Mouse (Mus musculus) liver, embryonic 15.5 days (tissue): ENCODE data around the gene Izumo4. TPM values are rescaled to one million over a fixed set of nuclear protein-coding genes. Genes with fewer than 3 reads are reported as not detected.

Experiments used
- ATAC-seq: fragments of 200-750 bp; cut with Nextera tagmentation; 2 replicates; pipeline ENCODE4 v1.8.0; 2017; ENCODE audit warnings: moderate number of reproducible peaks, mild to moderate bottlenecking, moderate library complexity; ENCODE audit not compliant: insufficient read depth
- H3K27ac ChIP-seq: fragments of 300-500 bp; sonication (generic); replicated peaks from 2 replicates; pipeline ENCODE4 v1.5.1; 2015; ENCODE audit warnings: mild to moderate bottlenecking, inconsistent platforms
- H3K27me3 ChIP-seq: fragments of 300-500 bp; sonication (generic); 2 replicates; pipeline ENCODE4 v1.6.1; 2015; ENCODE audit warnings: mild to moderate bottlenecking, inconsistent platforms
- H3K36me3 ChIP-seq: fragments of 300-500 bp; sonication (generic); replicated peaks from 2 replicates; pipeline ENCODE4 v1.6.1; 2015; ENCODE audit warnings: moderate library complexity, mild to moderate bottlenecking, inconsistent platforms
- H3K4me1 ChIP-seq: fragments of 300-500 bp; sonication (generic); replicated peaks from 2 replicates; pipeline ENCODE4 v1.6.1; 2015; ENCODE audit warnings: inconsistent platforms
- H3K4me2 ChIP-seq: fragments of 300-500 bp; sonication (generic); 2 replicates; pipeline ENCODE4 v1.6.1; 2015; ENCODE audit warnings: moderate library complexity, mild to moderate bottlenecking, inconsistent platforms
- H3K4me3 ChIP-seq: fragments of 300-500 bp; sonication (generic); replicated peaks from 2 replicates; pipeline ENCODE4 v1.5.1; 2015; ENCODE audit warnings: mild to moderate bottlenecking, inconsistent platforms
- H3K9ac ChIP-seq: fragments of 300-500 bp; sonication (generic); 2 replicates; pipeline ENCODE4 v1.6.1; 2015; ENCODE audit warnings: moderate library complexity, mild to moderate bottlenecking, inconsistent platforms
- H3K9me3 ChIP-seq: fragments of 300-500 bp; sonication (generic); replicated peaks from 2 replicates; pipeline ENCODE4 v1.6.1; 2016; ENCODE audit warnings: inconsistent platforms
- WGBS: fragments of 180-500 bp; shearing (Covaris S2); methylation state at CpG from one replicate; pipeline ENCODE4 v1.1.7; 2015; ENCODE audit warnings: mixed read lengths; ENCODE audit not compliant: insufficient replicate concordance; 5-methylcytosine and 5-hydroxymethylcytosine counted together
- polyA plus RNA-seq: library from polyadenylated mRNA; unstranded; fragments of >200 nt; fragmentation: Nextera tagmentation; extraction: Ambion mirVana; gene quantifications from 2 replicates; pipeline ENCODE4 v1.2.1, GENCODE M21; 2015

Izumo4 gene
- polyA plus RNA-seq, 1 experiment from 2014 or later, result 7.1 TPM

GRCm38 (mm10) chr10:80741146-80741545 lies 39.2 kb downstream of the Izumo4 start:
- peaks cover 11% of the 10 kb centered on the region; the same call in 1 of the 2 replicates for H3K36me3 ChIP-seq
- peak overlapping the region; percentile 81 for H3K4me3 ChIP-seq
- no peaks in the 10 kb centered on the region for H3K27me3 ChIP-seq
- H3K4me2 ChIP-seq, result peak overlapping the region; percentile 83
- no peak for ATAC-seq
- peak overlapping the region; percentile 89 for H3K9ac ChIP-seq
- no peaks in the 10 kb centered on the region for H3K9me3 ChIP-seq
- WGBS, result 7% methylated on average over 5 of the region's 5 CpGs
- H3K4me1 ChIP-seq, result peaks cover 71% of the 10 kb centered on the region
- peak overlapping the region; percentile 77 for H3K27ac ChIP-seq

- ATAC-seq, result peak; percentile 46; the same call in 1 of the 2 replicates
- under 1% methylated on average over 46 of the region's 46 CpGs for WGBS
- H3K9me3 ChIP-seq, result no peaks in the 10 kb centered on the region
- peaks cover 9% of the 10 kb centered on the region; the same call in 1 of the 2 replicates for H3K36me3 ChIP-seq
- peak overlapping the region; percentile 77 for H3K27ac ChIP-seq
- H3K9ac ChIP-seq, result peak overlapping the region; percentile 89
- peaks cover 67% of the 10 kb centered on the region for H3K4me1 ChIP-seq
- peak overlapping the region; percentile 81 for H3K4me3 ChIP-seq
- H3K4me2 ChIP-seq, result peak overlapping the region; percentile 83
- H3K27me3 ChIP-seq, result no peaks in the 10 kb centered on the region
These were observed 39.7 kb downstream of the Izumo4 start for GRCm38 (mm10) chr10:80741634-80742179.

DNA sequence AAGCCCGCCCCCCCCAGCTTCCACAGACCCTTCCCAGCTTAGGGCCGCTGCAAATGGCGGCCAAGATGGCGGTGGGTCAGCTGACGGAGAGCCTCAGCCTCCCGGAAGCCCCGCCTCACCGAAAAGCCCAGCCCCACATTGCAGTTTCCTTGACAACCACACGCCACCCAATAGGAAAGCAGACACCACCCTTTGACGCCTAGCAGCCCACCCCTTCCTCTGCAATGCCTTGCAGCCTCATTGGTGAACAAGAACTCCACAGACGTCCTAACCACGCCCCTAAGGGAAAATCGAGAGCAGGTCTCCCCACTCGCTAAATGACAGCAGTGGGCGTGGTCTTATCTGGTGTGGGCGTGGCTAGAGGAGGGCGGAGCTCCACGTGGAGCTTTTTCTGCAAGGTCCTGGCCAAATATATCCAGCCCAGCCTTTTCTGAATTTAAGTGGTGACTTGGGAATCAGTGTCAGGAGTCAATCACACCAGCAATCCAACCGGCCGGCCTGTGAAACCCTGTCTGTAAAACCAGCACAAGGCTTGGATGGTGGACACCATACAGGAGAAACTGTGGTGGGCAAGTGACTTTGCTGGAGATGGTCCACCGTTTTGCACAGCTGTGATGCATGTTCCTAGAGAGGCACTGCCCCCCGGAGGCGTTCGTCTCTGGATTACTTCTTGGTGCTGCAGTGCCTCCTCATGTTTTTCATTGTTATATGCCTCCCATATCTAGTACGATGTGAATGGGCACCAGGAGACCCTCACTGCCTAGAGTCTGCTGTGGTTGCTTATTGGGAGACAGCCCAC lies 40.4 kb downstream of the Izumo4 start, which contains the start of gene Ap3d1:
Gene Ap3d1, minus strand, starts transcription at position 85 of the 799 bp plus-strand sequence.
- Histone ChIP-seq H3K27ac (peak within 1 kb of the TSS; percentile 77), H3K9me3 (no peaks in the 10 kb centered on the region), H3K9ac (peak within 1 kb of the TSS; percentile 89), H3K4me2 (peak within 1 kb of the TSS; percentile 83), H3K4me1 (peaks cover 60% of the 10 kb centered on the region), H3K36me3 (0 out of 2 replicates have a peak, but pooled peaks cover 3% of the 10 kb centered on the region), H3K27me3 (no peaks in the 10 kb centered on the region), H3K4me3 (peak within 1 kb of the TSS; percentile 81)
- 3% methylated on average over 25 of the region's 25 CpGs for whole genome bisulfite sequencing
- ATAC-seq, result peak; percentile 96

DNA sequence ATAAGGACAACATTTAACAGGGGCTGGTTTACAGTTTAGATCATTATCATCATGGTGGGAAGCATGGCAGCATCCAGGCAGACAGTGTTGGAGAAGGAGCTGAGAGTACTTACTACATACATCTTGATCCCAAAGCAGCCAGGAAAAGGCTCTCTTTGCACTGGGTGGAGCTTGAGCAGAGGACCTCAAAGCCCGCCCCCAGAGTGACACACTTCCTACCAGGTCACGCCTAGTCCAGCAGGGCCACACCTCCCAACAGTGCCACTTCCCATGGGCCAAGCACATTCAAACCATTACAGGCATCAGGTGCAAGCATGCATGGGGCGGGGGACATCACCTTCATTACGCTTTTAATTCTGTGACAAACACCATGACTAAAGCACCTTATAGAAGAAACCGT lies 42.3 kb downstream of the Izumo4 start:
- Histone ChIP-seq H3K27ac (peak overlapping the region; percentile 51; the same call in 1 of the 2 replicates), H3K9me3 (no peaks in the 10 kb centered on the region), H3K9ac (no peak overlapping the region; the same call in 1 of the 2 replicates), H3K4me2 (no peak overlapping the region; the same call in 1 of the 2 replicates), H3K36me3 (no peaks in the 10 kb centered on the region), H3K27me3 (no peaks in the 10 kb centered on the region), H3K4me3 (no peak overlapping the region), H3K4me1 (peaks cover 53% of the 10 kb centered on the region)
- peak; percentile 40 for ATAC-seq
- WGBS, result 28% methylated on average over 5 of the region's 5 CpGs

DNA sequence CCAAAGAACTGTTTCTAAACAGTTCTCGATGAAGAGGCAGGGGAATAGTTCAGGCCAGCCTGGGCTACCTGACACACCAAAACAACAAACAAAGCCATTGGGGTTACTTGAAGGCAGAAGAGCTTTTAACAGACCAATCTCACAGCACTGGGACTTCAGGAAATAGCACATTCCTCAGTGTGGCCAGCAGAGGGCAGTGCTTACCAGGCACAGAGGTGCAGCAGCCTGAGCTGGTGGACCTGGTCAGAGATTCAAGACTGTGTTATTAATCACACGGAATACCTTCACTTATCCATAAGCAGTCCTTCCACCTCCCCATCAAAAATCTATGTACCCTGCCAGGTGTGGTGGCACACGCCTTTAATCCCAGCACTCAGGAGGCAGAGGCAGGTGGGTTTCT lies 45.4 kb downstream of the Izumo4 start:
- Histone ChIP-seq H3K4me3 (no peak overlapping the region), H3K9me3 (no peaks in the 10 kb centered on the region), H3K36me3 (no peaks in the 10 kb centered on the region), H3K27ac (no peak overlapping the region), H3K4me2 (no peak overlapping the region), H3K4me1 (peaks cover 47% of the 10 kb centered on the region), H3K9ac (no peak overlapping the region), H3K27me3 (no peaks in the 10 kb centered on the region)
- no peak for ATAC-seq
- 3% methylated on average over 3 of the region's 3 CpGs for WGBS

DNA sequence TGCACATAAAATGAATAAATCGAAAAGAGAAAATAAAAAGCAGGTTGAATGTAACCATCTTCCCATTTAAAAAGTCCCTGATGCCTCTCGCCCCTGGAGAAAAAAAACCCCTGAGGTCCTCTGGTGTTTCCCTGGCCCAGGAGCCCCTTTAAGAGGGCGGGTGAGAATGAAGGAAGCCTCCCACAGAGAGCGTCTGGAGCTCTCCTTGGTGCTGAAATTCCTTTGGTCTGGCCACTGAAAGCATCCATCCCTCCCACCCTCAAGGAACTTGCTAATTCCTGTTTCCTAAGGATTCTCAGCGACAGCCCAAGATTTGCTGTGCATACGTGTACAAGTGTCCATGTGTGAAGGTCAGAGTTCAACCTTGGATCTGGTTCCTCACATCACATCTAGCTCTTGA lies 46.6 kb downstream of the Izumo4 start:
- no peaks in the 10 kb centered on the region for H3K9me3 ChIP-seq
- no peak overlapping the region for H3K27ac ChIP-seq
- no peak overlapping the region for H3K4me3 ChIP-seq
- no peak for ATAC-seq
- 9% methylated on average over 6 of the region's 6 CpGs for WGBS
- H3K36me3 ChIP-seq, result no peaks in the 10 kb centered on the region
- peaks cover 44% of the 10 kb centered on the region for H3K4me1 ChIP-seq
- no peak overlapping the region for H3K9ac ChIP-seq
- H3K27me3 ChIP-seq, result no peaks in the 10 kb centered on the region
- H3K4me2 ChIP-seq, result no peak overlapping the region

GRCm38 (mm10) chr10:80751188-80751832 lies 49.3 kb downstream of the Izumo4 start:
- H3K27me3 ChIP-seq, result no peaks in the 10 kb centered on the region
- peak overlapping the region; percentile 67 for H3K4me2 ChIP-seq
- no peaks in the 10 kb centered on the region for H3K9me3 ChIP-seq
- WGBS, result 1% methylated on average over 16 of the region's 16 CpGs
- peaks cover 44% of the 10 kb centered on the region for H3K4me1 ChIP-seq
- peak overlapping the region; percentile 34 for H3K4me3 ChIP-seq
- no peaks in the 10 kb centered on the region for H3K36me3 ChIP-seq
- no peak for ATAC-seq
- H3K27ac ChIP-seq, result peak overlapping the region; percentile 64
- no peak overlapping the region for H3K9ac ChIP-seq

GRCm38 (mm10) chr10:80752079-80752625 lies 50.2 kb downstream of the Izumo4 start:
- ATAC-seq, result peak; percentile 43
- H3K9ac ChIP-seq, result no peak overlapping the region

DNA sequence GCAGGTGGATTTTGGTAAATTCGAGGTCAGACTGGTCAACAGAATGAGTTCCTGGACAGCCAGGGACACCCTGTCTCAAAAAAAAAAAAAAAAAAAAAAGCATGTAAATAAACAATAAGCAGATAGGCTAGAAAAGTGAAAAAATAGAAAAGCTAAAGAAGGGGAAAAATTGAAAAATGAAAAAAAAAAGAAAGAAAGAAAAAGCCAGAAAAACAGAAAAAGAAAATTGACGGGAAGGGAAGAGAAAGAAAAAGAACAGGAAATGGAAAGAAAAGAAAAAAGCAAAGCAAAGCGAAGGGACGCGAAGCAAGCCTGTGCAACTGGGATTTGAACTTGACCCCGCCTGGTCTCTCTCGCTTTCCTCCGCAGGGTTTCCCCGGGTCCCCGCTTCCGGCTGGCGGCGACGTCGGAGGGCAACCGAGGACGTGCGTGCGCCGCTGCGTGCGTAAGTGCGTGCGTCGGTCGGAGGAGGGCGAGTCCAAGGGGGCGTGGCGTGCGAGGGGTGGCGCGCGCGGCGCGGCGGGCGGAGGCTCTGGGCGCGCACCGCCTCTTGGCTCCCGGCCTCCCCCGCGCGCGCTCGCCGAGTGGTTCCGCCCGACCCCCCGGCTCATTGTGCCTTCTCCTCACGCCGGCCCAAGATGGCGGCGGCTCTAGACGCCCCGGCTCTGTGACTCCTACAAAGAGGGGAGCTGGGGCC lies 52.8 kb downstream of the Izumo4 start, which contains the start of gene Dot1l:
Gene Dot1l, plus strand, starts transcription at position 613 of the 697 bp plus-strand sequence.
- WGBS, result under 1% methylated on average over 57 of the region's 57 CpGs
- Histone ChIP-seq H3K9ac (peak within 1 kb of the TSS; percentile 90), H3K9me3 (no peaks in the 10 kb centered on the region), H3K36me3 (0 out of 2 replicates have a peak, but pooled peaks cover 5% of the 10 kb centered on the region), H3K4me3 (peak within 1 kb of the TSS; percentile 96), H3K4me1 (peaks cover 73% of the 10 kb centered on the region), H3K4me2 (peak within 1 kb of the TSS; percentile 81), H3K27me3 (no peaks in the 10 kb centered on the region), H3K27ac (peak within 1 kb of the TSS; percentile 87)
- peak; percentile 93 for ATAC-seq

More at GRCm38 (mm10) chr10:80752079-80752625, 50.2 kb downstream of the Izumo4 start:
- Histone ChIP-seq H3K9me3 (no peaks in the 10 kb centered on the region), H3K36me3 (no peaks in the 10 kb centered on the region), H3K4me2 (peak overlapping the region; percentile 67), H3K4me1 (peaks cover 52% of the 10 kb centered on the region), H3K4me3 (peak overlapping the region; percentile 34), H3K27ac (peak overlapping the region; percentile 64), H3K27me3 (no peaks in the 10 kb centered on the region)
- 3% methylated on average over 6 of the region's 6 CpGs for WGBS
